Mouse (Mus musculus): Measurements from ENCODE around the gene Amhr2. TPM values are rescaled to one million over a fixed set of nuclear protein-coding genes. Genes with fewer than 3 reads are reported as not detected.

Gene Amhr2
- polyA plus RNA-seq, 1 experiment = 0.62 TPM

- peak; percentile 74 for DNase-seq (ENCODE audit: low spot score)
These were observed 25.6 kb downstream of the Amhr2 start for GRCm38 (mm10) chr15:102470605-102471294.

- no peak for DNase-seq (ENCODE audit: low spot score)
These were observed 26.1 kb downstream of the Amhr2 start for GRCm38 (mm10) chr15:102471295-102471645.

DNA sequence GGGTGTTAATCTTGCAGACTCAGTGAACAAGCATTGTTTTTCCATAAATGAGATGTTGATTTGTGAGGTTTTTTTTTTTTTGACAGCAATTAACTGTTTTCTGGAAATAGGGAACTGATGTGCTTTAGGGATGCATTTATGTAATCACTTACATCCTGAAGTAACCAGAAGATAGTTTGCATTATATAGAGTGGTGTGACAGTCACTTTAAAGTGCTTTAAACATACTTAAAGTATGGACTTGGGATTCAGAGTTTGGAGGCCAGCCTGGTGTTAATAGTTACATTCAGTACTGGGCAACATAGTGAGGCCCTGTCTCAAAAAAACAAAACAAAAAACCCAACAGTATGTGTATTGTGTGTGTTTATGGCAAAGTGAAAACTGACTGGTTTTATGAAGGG lies 26.6 kb downstream of the Amhr2 start:
- no peak for DNase-seq (ENCODE audit: low spot score)

GRCm38 (mm10) chr15:102473246-102473645 lies 28.1 kb downstream of the Amhr2 start:
- no peak for DNase-seq (ENCODE audit: low spot score)

DNA sequence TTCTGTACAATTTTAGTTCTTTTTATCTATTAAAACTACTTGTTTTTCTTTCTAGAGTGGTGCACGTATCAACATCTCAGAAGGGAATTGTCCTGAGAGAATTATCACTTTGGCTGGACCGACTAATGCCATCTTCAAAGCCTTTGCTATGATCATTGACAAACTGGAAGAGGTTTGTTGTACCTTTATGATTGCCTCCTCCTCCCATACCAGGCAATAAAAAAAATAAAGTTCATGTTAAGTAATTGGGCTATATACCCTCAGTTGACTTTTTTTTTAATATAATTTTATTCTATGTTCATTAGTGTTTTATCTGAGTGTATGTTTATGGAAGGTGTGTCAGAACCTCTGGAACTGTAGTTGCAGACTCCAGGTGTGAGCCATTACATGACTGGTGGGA lies 29.4 kb downstream of the Amhr2 start:
- DNase-seq (ENCODE audit: low spot score) = no peak

- no peak for DNase-seq (ENCODE audit: low spot score)
These were observed 38.0 kb downstream of the Amhr2 start for GRCm38 (mm10) chr15:102483136-102483535.

GRCm38 (mm10) chr15:102485853-102486252 lies 40.7 kb downstream of the Amhr2 start:
- no peak for DNase-seq (ENCODE audit: low spot score)

DNA sequence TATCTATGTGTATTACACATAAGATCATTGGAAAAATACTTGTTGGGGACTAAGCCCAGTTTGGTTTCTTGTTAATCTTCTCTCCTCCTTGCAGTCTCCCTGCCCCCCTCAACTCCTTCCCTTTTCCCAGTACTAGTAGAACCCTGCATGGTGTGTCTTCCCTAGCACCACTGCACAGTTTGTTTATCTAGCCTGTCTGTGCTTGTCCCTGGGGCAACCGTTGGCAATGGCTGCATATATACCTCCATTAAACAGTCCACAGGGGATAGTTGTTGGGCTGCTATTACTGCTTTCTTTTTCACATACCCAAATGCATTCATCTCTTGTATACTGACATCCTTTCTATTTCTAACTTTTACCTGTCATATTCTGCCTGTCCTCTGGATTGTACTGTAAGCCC lies 42.5 kb downstream of the Amhr2 start:
- no peak for DNase-seq (ENCODE audit: low spot score)

DNA sequence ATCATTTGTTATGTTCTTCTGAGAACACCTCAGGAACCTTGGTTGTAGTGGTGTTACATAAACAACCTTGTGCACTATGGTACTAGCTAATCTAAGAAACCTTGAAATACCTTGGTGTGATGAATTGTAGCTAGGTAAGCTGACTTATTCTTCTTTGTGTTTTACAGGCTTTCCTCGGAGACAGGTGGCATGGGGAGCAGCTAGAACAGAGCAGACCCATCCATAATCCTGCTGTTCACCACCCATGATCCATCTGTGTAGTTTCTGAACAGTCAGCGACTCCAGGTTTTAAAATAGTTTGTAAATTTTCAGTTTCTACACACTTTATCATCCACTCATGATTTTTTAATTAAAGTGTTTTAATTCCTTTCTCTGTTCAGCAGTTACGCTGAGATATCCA lies 53.2 kb downstream of the Amhr2 start:
- no peak for DNase-seq (ENCODE audit: low spot score)

DNA sequence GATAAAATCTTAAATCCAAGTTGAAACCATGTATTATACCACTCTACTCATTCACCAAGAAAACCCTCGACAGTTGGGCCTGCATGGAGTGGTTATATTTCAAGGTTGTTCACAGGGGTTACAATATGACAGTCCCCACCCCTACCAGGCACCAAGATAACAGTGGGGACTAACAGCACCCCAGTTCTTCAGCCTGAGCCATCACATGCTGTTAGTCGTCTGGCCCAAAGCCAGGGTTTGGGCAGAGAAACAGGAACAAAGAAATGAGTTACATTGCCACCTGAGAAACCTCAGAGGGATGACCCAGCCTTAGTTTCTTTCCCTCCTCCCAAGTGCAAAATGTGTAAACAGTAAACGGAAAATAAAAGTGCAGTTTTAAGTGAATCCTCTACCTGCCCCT lies 54.2 kb downstream of the Amhr2 start:
- DNase-seq (ENCODE audit: low spot score) = no peak

DNA sequence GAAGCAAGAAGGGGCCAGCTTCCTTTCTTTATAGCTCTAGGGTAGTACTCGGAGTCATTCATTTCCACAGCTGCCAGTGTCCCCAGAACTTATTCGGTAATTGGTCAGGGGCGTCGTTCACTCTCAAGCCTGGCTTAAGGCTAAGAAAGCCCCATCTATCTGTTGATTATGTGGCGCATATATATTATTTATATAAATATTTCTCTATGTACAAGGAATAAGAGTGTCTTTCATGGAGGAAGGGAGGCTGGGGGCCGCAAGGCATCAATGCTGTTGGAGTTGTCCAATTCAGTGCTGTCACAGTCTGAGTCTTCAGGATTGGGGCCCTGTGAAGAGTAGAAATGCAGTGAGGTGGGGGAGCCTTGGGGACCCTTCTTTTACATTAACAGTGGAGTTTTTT lies 54.7 kb downstream of the Amhr2 start:
- no peak for DNase-seq (ENCODE audit: low spot score)

- no peak for DNase-seq (ENCODE audit: low spot score)
These were observed 55.3 kb downstream of the Amhr2 start for GRCm38 (mm10) chr15:102500479-102500878.

DNA sequence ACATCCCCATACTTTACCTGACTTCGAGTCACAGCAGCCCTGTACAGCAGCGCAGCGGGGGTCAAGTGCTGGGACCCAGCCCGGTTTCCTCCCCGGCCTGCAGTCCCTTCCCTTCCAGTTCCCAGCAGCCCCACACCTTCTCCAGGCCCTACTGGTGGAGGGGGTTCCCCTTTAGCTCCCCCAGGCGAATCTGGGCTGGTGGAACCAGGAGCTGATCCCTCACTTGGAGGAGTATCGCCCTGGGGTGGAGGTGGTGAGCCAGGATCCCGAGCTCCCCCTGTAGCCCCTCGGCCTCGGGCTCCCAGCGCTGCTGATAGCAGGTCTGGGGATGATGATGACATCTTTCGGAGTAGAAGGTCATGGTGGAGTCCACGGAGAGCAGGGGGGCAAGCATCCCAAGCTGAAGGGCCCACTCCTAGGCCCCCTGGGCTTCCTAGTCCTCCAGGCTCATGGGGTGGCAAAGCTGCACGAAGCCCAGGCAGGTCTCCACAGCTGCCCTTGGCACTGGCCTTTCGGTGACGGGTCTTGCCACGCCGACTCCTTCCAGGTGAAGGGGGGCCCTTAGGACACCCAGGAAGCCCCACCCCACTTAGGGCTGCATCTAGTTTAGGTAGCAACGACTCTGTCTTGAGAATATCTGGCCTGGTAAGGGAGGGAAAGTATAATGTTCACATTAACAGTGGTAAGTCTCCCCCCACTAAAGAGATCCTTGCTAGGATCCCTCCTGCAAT lies 56.1 kb downstream of the Amhr2 start:
- no peak for DNase-seq (ENCODE audit: low spot score)

GRCm38 (mm10) chr15:102502254-102502840 lies 57.2 kb downstream of the Amhr2 start:
- DNase-seq (ENCODE audit: low spot score) = no peak

DNA sequence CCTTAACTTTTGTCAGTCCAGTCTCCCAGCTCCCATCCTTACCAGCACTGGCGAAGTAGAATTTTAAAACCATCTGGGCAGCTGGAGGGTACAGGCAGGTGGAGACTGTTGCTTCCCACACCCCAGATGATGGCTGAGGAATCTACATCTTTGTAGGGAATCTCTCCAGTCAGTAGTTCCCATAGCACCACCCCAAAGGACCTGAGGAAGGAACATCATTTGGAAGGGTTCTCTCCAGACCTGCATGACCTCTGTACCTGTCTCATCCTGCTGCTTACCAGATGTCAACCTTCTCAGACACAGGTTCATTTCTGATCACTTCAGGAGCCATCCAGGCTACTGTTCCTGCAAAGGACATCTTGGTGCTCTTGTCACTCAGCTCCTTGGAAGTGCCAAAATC lies 58.3 kb downstream of the Amhr2 start, which contains the start of gene Gm10337:
Gm10337 (plus strand) TSS at position 276 of the 400 bp plus-strand sequence.
- DNase-seq (ENCODE audit: low spot score) = no peak

Other genes with a start within 250 kb of the Amhr2 start
- 62.9 and 67.8 TPM in 2 replicates for gene Zfp740, start 242.1 kb upstream of the Amhr2 start, polyA plus RNA-seq (2012; rRNA removed)
- 92.4 and 102 TPM in 2 replicates for gene Csad, start 240.6 kb upstream of the Amhr2 start, polyA plus RNA-seq (2012; rRNA removed)
- 7.0 and 13.2 TPM in 2 replicates for gene Itgb7, start 213.4 kb upstream of the Amhr2 start, polyA plus RNA-seq (2012; rRNA removed)
- 72.2 and 76.7 TPM in 2 replicates for gene Rarg, start 187.8 kb upstream of the Amhr2 start, polyA plus RNA-seq (2012; rRNA removed)
- 0.56 and 0.59 TPM in 2 replicates for gene Gm9918, start 174.8 kb upstream of the Amhr2 start, polyA plus RNA-seq (2012; rRNA removed)
- gene Mfsd5, start 165.9 kb upstream of the Amhr2 start, polyA plus RNA-seq (2012; rRNA removed) = 62.6 and 64.4 TPM in 2 replicates
- 1.7 and 1.9 TPM in 2 replicates for gene Espl1, start 149.1 kb upstream of the Amhr2 start, polyA plus RNA-seq (2012; rRNA removed)
- 396 and 519 TPM in 2 replicates for gene Pfdn5, start 119.3 kb upstream of the Amhr2 start, polyA plus RNA-seq (2012; rRNA removed)
- gene Myg1, start 113.7 kb upstream of the Amhr2 start, polyA plus RNA-seq (2012; rRNA removed) = 54.1 and 59.1 TPM in 2 replicates
- gene Aaas, start 94.6 kb upstream of the Amhr2 start, polyA plus RNA-seq (2012; rRNA removed) = 19.1 and 21.4 TPM in 2 replicates
- 0.15 and 0.21 TPM in 2 replicates for gene Sp7, start 78.2 kb upstream of the Amhr2 start, polyA plus RNA-seq (2012; rRNA removed)
- gene Sp1, start 39.2 kb upstream of the Amhr2 start, polyA plus RNA-seq (2012; rRNA removed) = 19.1 and 24.2 TPM in 2 replicates
- 145 and 166 TPM in 2 replicates for gene Prr13, start 13.7 kb downstream of the Amhr2 start, polyA plus RNA-seq (2012; rRNA removed)
- gene Pcbp2, start 25.2 kb downstream of the Amhr2 start, polyA plus RNA-seq (2012; rRNA removed) = 328 and 432 TPM in 2 replicates
- gene Gm10337, start 58.4 kb downstream of the Amhr2 start, polyA plus RNA-seq (2012; rRNA removed) = not detected in 2 replicates
- gene Map3k12, start 71.7 kb downstream of the Amhr2 start, polyA plus RNA-seq (2012; rRNA removed) = 13.1 and 13.7 TPM in 2 replicates
- gene Tarbp2, start 72.8 kb downstream of the Amhr2 start, polyA plus RNA-seq (2012; rRNA removed) = 55.0 and 72.5 TPM in 2 replicates
- gene Npff, start 79.6 kb downstream of the Amhr2 start, polyA plus RNA-seq (2012; rRNA removed) = 8.1 and 8.2 TPM in 2 replicates
- 0.10 and 0.17 TPM in 2 replicates for gene Gm28047, start 179.7 kb downstream of the Amhr2 start, polyA plus RNA-seq (2012; rRNA removed)
- gene Atf7, start 180.1 kb downstream of the Amhr2 start, polyA plus RNA-seq (2012; rRNA removed) = 71.2 and 80.6 TPM in 2 replicates
- 363 and 422 TPM in 2 replicates for gene Atp5g2, start 227.0 kb downstream of the Amhr2 start, polyA plus RNA-seq (2012; rRNA removed)

Measured in urinary bladder, adult 2 months (tissue).